ENCODE assay signal across 8 mouse cellular contexts in genomic region chr10:12878661-12879312, GRCm38 (mm10). TPM values are rescaled to one million over a fixed set of nuclear protein-coding genes. Genes with fewer than 3 reads are reported as not detected.
DNase-seq lines count a peak whose midpoint lies in the region; ATAC-seq and TF ChIP-seq lines count a peak whose summit lies in the region.

No protein-coding gene starts in this region.

- H3K27ac ChIP-seq in midbrain, embryonic 10.5 days (replicated peaks) = peak overlapping the region; percentile 86
- H3K27ac ChIP-seq in midbrain, postnatal 0 days (ENCODE audit: low read depth, low read length) = no peak overlapping the region
- H3K27ac ChIP-seq in forebrain, embryonic 14.5 days (ENCODE audit: low read depth, low read length) = no peak overlapping the region
- H3K27ac ChIP-seq in hindbrain, embryonic 11.5 days (ENCODE audit: low read depth, low read length) = no peak overlapping the region
- no peak overlapping the region for H3K27ac ChIP-seq in neural tube, embryonic 13.5 days (replicated peaks)

- no peaks in the 10 kb centered on the region for H3K36me3 ChIP-seq in midbrain, embryonic 10.5 days
- H3K36me3 ChIP-seq in midbrain, postnatal 0 days (ENCODE audit: insufficient read depth, low read length) = no peaks in the 10 kb centered on the region
- H3K36me3 ChIP-seq in forebrain, embryonic 14.5 days (ENCODE audit: control insufficient read depth, insufficient read depth, low read length) = no peaks in the 10 kb centered on the region
- H3K36me3 ChIP-seq in hindbrain, embryonic 11.5 days (ENCODE audit: control insufficient read depth, insufficient read depth, low read length) = no peaks in the 10 kb centered on the region
- H3K36me3 ChIP-seq in neural tube, embryonic 13.5 days = no peaks in the 10 kb centered on the region

- 2% methylated on average over 14 of the region's 14 CpGs for WGBS in midbrain, embryonic 10.5 days
- WGBS in midbrain, postnatal 0 days = 10% methylated on average over 14 of the region's 14 CpGs
- 4% methylated on average over 14 of the region's 14 CpGs for WGBS in forebrain, embryonic 14.5 days
- WGBS in hindbrain, embryonic 11.5 days = 5% methylated on average over 14 of the region's 14 CpGs
- 6% methylated on average over 14 of the region's 14 CpGs for WGBS in neural tube, embryonic 13.5 days

- no peaks in the 10 kb centered on the region for H3K9me3 ChIP-seq in midbrain, embryonic 10.5 days (replicated peaks)
- H3K9me3 ChIP-seq in midbrain, postnatal 0 days (ENCODE audit: low read length) = no peaks in the 10 kb centered on the region
- no peaks in the 10 kb centered on the region for H3K9me3 ChIP-seq in forebrain, embryonic 14.5 days (replicated peaks; ENCODE audit: control insufficient read depth, low read length)
- no peaks in the 10 kb centered on the region for H3K9me3 ChIP-seq in hindbrain, embryonic 11.5 days (ENCODE audit: control insufficient read depth, low read length)
- no peaks in the 10 kb centered on the region for H3K9me3 ChIP-seq in neural tube, embryonic 13.5 days

- no peak overlapping the region for H3K4me2 ChIP-seq in midbrain, postnatal 0 days (ENCODE audit: low read depth, low read length, poor library complexity, severe bottlenecking)
- H3K4me2 ChIP-seq in forebrain, embryonic 14.5 days (ENCODE audit: low read length) = peak overlapping the region; percentile 22; the same call in 1 of the 2 replicates
- peak overlapping the region; percentile 25; the same call in 1 of the 2 replicates for H3K4me2 ChIP-seq in hindbrain, embryonic 11.5 days (replicated peaks; ENCODE audit: low read depth, low read length)
- H3K4me2 ChIP-seq in neural tube, embryonic 13.5 days = peak overlapping the region; percentile 25; the same call in 1 of the 2 replicates

- H3K9ac ChIP-seq in midbrain, postnatal 0 days (replicated peaks; ENCODE audit: low read length, poor library complexity, severe bottlenecking) = no peak overlapping the region
- H3K9ac ChIP-seq in forebrain, embryonic 14.5 days (ENCODE audit: low read length) = 0 out of 2 replicates have a peak overlapping the region, but pooled peaks have one; percentile 14
- no peak overlapping the region for H3K9ac ChIP-seq in hindbrain, embryonic 11.5 days (ENCODE audit: low read depth, low read length)
- H3K9ac ChIP-seq in neural tube, embryonic 13.5 days = no peak overlapping the region

- peaks cover 16% of the 10 kb centered on the region for H3K4me1 ChIP-seq in midbrain, embryonic 10.5 days
- H3K4me1 ChIP-seq in midbrain, postnatal 0 days (ENCODE audit: insufficient read depth, low read length) = no peaks in the 10 kb centered on the region
- peaks cover 4% of the 10 kb centered on the region; the same call in 1 of the 2 replicates for H3K4me1 ChIP-seq in forebrain, embryonic 14.5 days (ENCODE audit: control insufficient read depth, insufficient read depth, low read length)
- H3K4me1 ChIP-seq in hindbrain, embryonic 11.5 days (replicated peaks; ENCODE audit: control insufficient read depth, insufficient read depth, low read length) = peaks cover 3% of the 10 kb centered on the region; the same call in 1 of the 2 replicates
- peaks cover 3% of the 10 kb centered on the region; the same call in 1 of the 2 replicates for H3K4me1 ChIP-seq in neural tube, embryonic 13.5 days (replicated peaks)

- no peak for TF ChIP-seq CTCF in midbrain, postnatal 0 days (IDR thresholded peaks at IDR 0.05)

- peak; percentile 78 for DNase-seq in midbrain, embryonic 10.5 days (ENCODE audit: low spot score)
- no peak for DNase-seq in midbrain, postnatal 0 days (ENCODE audit: low spot score)
- DNase-seq in forebrain, embryonic 14.5 days (ENCODE audit: low spot score) = peak; percentile 37
- DNase-seq in hindbrain, embryonic 11.5 days (ENCODE audit: low spot score) = peak; percentile 73
- DNase-seq in right cerebral cortex, postnatal 4 days = no peak
- no peak for DNase-seq in cerebellum, postnatal 25 days
- DNase-seq in cerebellum, postnatal 10 days = no peak

- H3K4me3 ChIP-seq in midbrain, embryonic 10.5 days = peak overlapping the region; percentile 46
- no peak overlapping the region for H3K4me3 ChIP-seq in midbrain, postnatal 0 days (ENCODE audit: low read depth, low read length)
- H3K4me3 ChIP-seq in forebrain, embryonic 14.5 days (ENCODE audit: low read depth, low read length) = no peak overlapping the region
- H3K4me3 ChIP-seq in hindbrain, embryonic 11.5 days (ENCODE audit: low read depth, low read length) = no peak overlapping the region
- H3K4me3 ChIP-seq in neural tube, embryonic 13.5 days = no peak overlapping the region

- H3K27me3 ChIP-seq in midbrain, embryonic 10.5 days (ENCODE audit: low read depth, poor library complexity, severe bottlenecking) = 0 out of 2 replicates have a peak, but pooled peaks cover 3% of the 10 kb centered on the region
- H3K27me3 ChIP-seq in midbrain, postnatal 0 days (ENCODE audit: insufficient read depth, low read length) = no peaks in the 10 kb centered on the region
- no peaks in the 10 kb centered on the region for H3K27me3 ChIP-seq in forebrain, embryonic 14.5 days (replicated peaks; ENCODE audit: control insufficient read depth, insufficient read depth, low read length)
- no peaks in the 10 kb centered on the region for H3K27me3 ChIP-seq in hindbrain, embryonic 11.5 days (ENCODE audit: control insufficient read depth, insufficient read depth, low read length)
- H3K27me3 ChIP-seq in neural tube, embryonic 13.5 days = no peaks in the 10 kb centered on the region

- ATAC-seq in midbrain, postnatal 0 days (ENCODE audit: low FRiP score) = no peak
- ATAC-seq in forebrain, embryonic 14.5 days = peak; percentile 54; the same call in 1 of the 2 replicates
- peak; percentile 84 for ATAC-seq in hindbrain, embryonic 11.5 days (ENCODE audit: low FRiP score)
- no peak for ATAC-seq in neural tube, embryonic 13.5 days (ENCODE audit: low read depth)

RNA-seq across cellular contexts. Expression of gene Utrn, which starts 9.6 kb away (rescaled TPM):
- polyA plus RNA-seq in midbrain, embryonic 10.5 days (2016; fragmentation: Nextera tagmentation; extraction: Ambion mirVana) = 38.8 and 39.8 TPM in 2 replicates
- total RNA-seq in midbrain, postnatal 0 days (2014; rRNA removed) = 20.6 and 29.2 TPM in 2 replicates
- 13.9 and 15.4 TPM in 2 replicates for polyA plus RNA-seq in midbrain, postnatal 0 days (2015; fragmentation: Nextera tagmentation; extraction: Ambion mirVana)
- 7.2 and 15.8 TPM in 2 replicates for polyA plus RNA-seq in forebrain, embryonic 14.5 days (2014; fragmentation: Nextera tagmentation; extraction: Ambion mirVana)
- 40.2 and 54.7 TPM in 2 replicates for polyA plus RNA-seq in hindbrain, embryonic 11.5 days (2014; fragmentation: Nextera tagmentation; extraction: Ambion mirVana)
- 34.3 and 34.6 TPM in 2 replicates for polyA plus RNA-seq in neural tube, embryonic 13.5 days (2015; fragmentation: Nextera tagmentation; extraction: Ambion mirVana)

Comparison
In these comparisons a context has a peak if more than half of its experiments do, and no peak if none do; other contexts are left out.
1. DNase-seq: peak in midbrain, embryonic 10.5 days (single experiment), forebrain, embryonic 14.5 days (single experiment) and hindbrain, embryonic 11.5 days (single experiment); none in midbrain, postnatal 0 days (single experiment), right cerebral cortex, postnatal 4 days (single experiment), cerebellum, postnatal 25 days (0 of 2) and cerebellum, postnatal 10 days (0 of 2).
2. ATAC-seq: peak in forebrain, embryonic 14.5 days (single experiment) and hindbrain, embryonic 11.5 days (single experiment); none in midbrain, postnatal 0 days (single experiment) and neural tube, embryonic 13.5 days (single experiment).